Mouse (Mus musculus): ENCODE data around the gene Fxyd6.
A peak's percentile ranks its signal among the peaks of the same experiment; 100 is the strongest.

Gene Fxyd6

GRCm38 (mm10) chr9:45412700-45413477 lies 42.9 kb downstream of the Fxyd6 start:
- DNase-seq = no peak

- DNase-seq = peak; percentile 57
Observed at GRCm38 (mm10) chr9:45413478-45414140, 43.6 kb downstream of the Fxyd6 start.

- no peak for DNase-seq
Observed at GRCm38 (mm10) chr9:45415912-45416311, 45.9 kb downstream of the Fxyd6 start.

- peak; percentile 22 for DNase-seq
Observed at GRCm38 (mm10) chr9:45417245-45417644, 47.3 kb downstream of the Fxyd6 start.

- no peak for DNase-seq
Observed at GRCm38 (mm10) chr9:45418252-45418651, 48.3 kb downstream of the Fxyd6 start.

GRCm38 (mm10) chr9:45421209-45421608 lies 51.2 kb downstream of the Fxyd6 start:
- peak; percentile 28 for DNase-seq

- no peak for DNase-seq
Observed at GRCm38 (mm10) chr9:45422761-45423298, 52.8 kb downstream of the Fxyd6 start.

- DNase-seq = no peak
Observed at GRCm38 (mm10) chr9:45426456-45426855, 56.5 kb downstream of the Fxyd6 start, which contains the start of gene Dscaml1. Gene Dscaml1, plus strand, starts transcription at chr9:45426628.

GRCm38 (mm10) chr9:45429392-45429791 lies 59.4 kb downstream of the Fxyd6 start:
- DNase-seq = no peak

- no peak for DNase-seq
Observed at GRCm38 (mm10) chr9:45429951-45430697, 60.1 kb downstream of the Fxyd6 start.

GRCm38 (mm10) chr9:45430698-45430959 lies 60.6 kb downstream of the Fxyd6 start:
- DNase-seq = no peak

GRCm38 (mm10) chr9:45431150-45431549 lies 61.2 kb downstream of the Fxyd6 start:
- DNase-seq = no peak

GRCm38 (mm10) chr9:45432639-45433038 lies 62.7 kb downstream of the Fxyd6 start:
- DNase-seq = no peak

- DNase-seq = no peak
Observed at GRCm38 (mm10) chr9:45433119-45433518, 63.1 kb downstream of the Fxyd6 start.

- no peak for DNase-seq
Observed at GRCm38 (mm10) chr9:45434171-45434570, 64.2 kb downstream of the Fxyd6 start.

- DNase-seq = no peak
Observed at GRCm38 (mm10) chr9:45439025-45439424, 69.0 kb downstream of the Fxyd6 start.

- no peak for DNase-seq
Observed at GRCm38 (mm10) chr9:45440083-45440784, 70.2 kb downstream of the Fxyd6 start.

- no peak for DNase-seq
Observed at GRCm38 (mm10) chr9:45444251-45444798, 74.3 kb downstream of the Fxyd6 start.
